Mouse (Mus musculus) frontal cortex, postnatal 25 days (tissue): ENCODE measurements at regions not wholly inside any gene's neighbourhood (a gene's known extent, or its start where the extent isn't known, plus 50 kb on each side); places are given as distances from the start of the nearest gene placed in this dataset.

Experiments used
- DNase-seq, 2 experiments: peaks; one replicate each; pipeline ENCODE4 v3.0.0; 2022; ENCODE audit warnings: low spot score in 2 of 2

GRCm38 (mm10) chr5:35221451-35222305 is 56.4 kb upstream of the Adra2c start:
- DNase-seq, result no peak

DNA sequence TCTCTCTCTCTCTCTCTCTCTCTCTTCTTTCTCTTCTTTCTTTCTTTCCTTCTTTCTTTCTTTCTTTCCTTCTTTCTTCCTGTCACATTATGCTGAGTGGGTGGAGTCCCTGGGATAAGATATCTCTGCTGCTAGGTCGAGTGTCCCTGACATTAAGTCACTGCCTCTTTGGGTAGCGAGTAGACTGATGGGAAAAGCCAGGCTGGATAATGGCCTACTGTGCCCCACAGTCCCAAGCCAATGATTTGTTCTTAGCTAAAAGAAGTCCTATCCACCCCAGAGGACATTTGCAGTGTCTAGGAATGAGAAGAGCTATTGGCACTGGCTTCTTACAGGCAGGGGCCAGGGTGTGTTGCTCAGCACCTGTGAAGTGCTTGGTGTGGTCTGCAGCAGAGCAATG is 61.8 kb upstream of the Adra2c start:
- no peak for DNase-seq

GRCm38 (mm10) chr5:35215480-35216195 is 62.5 kb upstream of the Adra2c start:
- DNase-seq, result no peak

GRCm38 (mm10) chr5:35215007-35215406 is 63.1 kb upstream of the Adra2c start:
- no peak for DNase-seq

- DNase-seq, result no peak
Measured at GRCm38 (mm10) chr5:35209348-35209747, 68.8 kb upstream of the Adra2c start.

GRCm38 (mm10) chr5:35204049-35204448 is 74.1 kb upstream of the Adra2c start:
- no peak for DNase-seq

GRCm38 (mm10) chr5:35198468-35198867 is 79.7 kb upstream of the Adra2c start:
- no peak for DNase-seq

DNA sequence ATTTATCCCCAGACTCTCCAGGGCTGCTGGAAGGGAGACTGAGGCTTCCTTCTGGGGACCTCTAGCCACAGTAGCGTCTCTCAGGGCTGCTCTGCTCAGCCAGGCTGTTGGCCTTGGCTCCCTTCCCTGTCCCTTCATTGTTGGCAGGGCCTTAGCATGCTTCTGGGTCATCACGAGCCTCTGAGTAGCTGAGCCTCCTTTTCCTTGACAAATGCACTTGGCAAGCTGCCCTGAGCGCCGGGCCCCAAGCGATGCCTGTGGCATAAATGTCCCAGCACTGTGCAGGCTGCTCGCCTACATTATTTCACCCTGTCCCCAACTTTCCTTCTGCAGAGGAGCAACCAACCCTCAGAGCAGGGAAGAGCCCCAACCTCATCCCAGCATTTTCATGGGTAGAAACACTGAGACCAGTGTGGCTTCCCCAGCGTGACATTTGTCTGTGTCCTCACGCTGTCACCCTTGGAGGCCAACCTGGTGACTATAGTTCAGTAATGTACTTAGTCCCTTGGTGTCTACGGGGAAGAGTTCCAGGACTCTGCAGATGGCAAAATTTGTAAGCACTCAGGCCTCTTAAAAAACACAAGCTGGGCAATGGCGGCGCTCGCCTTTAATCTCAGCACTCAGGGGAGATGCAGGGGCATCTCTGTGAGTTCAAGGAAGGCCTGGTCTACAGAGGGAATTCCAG is 83.7 kb upstream of the Lrpap1 start:
- peak; percentile 43 to 51 for DNase-seq

DNA sequence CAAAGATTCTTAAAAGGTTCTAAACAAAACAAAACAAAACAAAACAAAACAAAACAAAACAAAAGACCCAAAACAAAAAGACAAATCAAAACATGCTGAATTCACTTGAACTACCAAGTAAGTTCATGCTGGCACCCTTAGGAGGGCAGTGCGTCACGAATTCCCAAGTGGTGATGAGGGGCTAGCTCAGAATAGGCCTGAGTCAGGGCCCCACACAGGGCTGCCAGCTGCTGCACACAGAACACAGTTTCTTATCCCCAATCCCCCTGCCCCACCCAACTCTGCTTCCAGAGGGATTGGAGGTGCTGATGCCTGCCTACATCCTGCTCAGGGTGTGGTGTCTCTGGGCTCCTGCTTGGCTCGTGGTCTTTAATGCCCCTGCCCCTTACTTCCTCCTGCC is 80.3 kb upstream of the Lrpap1 start:
- DNase-seq, result no peak

GRCm38 (mm10) chr5:35185289-35185688 is 79.7 kb upstream of the Lrpap1 start:
- no peak for DNase-seq

GRCm38 (mm10) chr5:35183418-35183817 is 77.9 kb upstream of the Lrpap1 start:
- no peak for DNase-seq

DNA sequence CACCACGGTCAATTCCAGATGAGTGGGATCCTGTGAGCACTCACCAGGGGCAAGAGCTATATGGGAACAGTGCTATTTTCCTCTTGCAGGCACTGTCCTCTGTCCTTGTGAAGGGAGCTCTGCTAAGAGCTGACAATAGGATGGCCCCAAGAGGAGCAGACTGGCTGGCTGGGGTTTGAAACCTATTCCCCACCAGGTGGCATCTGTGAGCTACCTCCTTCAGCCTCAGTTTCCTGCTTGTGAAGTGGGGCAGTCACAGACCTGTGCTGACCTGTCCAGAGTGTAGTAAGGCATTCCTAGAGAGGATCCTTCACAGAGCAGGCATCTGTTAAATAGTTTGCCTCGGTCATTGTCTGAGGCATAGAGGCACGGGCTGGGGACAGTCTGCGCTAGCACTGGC is 71.8 kb upstream of the Lrpap1 start:
- peak in 1 of 2 experiments; percentile 14 for DNase-seq

DNA sequence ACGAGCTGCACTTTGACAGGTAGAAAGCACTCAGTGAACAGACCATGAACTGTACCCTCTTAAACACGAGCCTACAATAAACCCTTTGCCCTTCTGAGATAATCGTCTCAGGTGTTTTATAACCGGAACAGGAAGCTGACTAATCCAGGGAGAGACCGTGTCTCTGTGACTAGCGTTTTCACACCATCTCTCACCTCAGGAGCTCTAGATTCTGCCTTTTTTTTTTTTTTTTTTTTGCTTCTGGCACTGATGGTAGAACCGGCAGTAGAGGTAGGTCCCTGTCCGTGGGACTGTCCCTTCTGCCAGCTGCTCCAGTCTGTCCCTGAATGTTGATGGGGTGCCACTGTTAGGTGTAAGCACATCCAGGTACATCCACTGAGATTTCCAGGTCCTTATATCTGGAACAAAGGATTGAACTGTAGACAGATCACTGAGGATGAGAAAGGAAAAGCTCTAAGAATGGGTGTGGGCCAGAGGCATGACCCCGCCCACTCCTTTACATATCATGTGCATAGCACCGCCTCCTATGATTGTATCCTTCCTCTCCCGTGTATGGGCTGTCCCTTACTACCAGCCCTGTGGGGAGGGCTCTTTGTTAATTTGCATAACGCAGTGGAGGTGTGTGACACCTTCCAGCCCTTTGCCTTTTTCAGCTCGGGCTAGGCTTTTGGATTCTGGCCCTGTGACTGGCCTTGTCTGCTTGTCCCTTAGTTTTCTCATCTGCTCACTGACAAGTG is 70.7 kb upstream of the Lrpap1 start:
- DNase-seq, result no peak

DNA sequence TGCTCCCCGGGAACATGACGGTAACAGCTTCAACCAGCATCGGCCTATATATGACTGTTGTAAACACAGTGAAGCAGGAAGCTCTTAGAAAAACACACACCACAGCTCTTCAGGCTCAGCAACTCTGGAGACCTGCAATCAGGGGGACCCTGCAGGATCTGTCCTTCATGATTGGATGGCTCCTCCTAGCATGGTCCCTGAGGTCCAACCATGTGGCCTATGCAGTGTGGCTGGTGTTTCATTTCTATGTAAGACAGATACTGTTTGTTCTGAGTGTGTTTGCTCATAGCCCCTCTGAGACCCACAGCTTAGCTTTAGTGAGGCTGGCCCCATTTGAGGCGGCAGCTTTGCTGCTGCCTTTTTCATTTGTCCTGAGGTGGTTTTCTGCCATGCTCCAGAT is 68.8 kb upstream of the Lrpap1 start:
- DNase-seq, result no peak

GRCm38 (mm10) chr5:35171336-35171735 is 65.8 kb upstream of the Lrpap1 start:
- DNase-seq, result no peak

GRCm38 (mm10) chr5:35170369-35171130 is 65.0 kb upstream of the Lrpap1 start:
- no peak for DNase-seq

DNA sequence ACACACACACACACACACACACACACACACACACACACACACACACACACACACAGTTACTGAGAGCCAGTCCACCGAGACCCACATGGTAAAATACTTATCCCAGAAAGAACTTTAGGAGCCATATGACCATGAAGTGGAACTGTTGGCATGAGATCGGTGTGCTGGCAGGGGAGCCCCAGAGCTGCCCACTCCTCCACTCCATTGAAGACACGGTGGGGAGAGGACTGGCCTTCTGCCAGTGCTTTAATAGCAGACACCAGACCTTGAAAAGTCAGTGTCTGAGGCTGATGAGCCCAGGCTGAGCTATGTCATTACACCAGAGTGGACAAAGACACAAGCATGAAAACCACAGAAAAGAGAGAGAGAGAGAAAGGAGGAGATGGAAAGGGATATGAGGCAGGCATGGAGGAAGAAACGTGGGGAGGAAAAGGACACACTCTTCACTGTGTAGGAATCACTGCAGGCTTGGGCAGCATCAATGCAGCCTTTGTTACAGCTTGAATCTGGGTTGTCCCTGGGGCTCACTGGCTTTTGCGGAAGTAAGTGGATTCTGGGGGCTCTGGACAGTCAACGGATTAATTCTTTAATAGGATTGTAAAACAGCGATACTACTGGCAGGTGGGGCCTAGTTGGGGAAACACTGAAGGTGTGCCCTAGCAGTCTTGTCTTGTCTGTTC is 64.2 kb upstream of the Lrpap1 start:
- DNase-seq, result no peak

DNA sequence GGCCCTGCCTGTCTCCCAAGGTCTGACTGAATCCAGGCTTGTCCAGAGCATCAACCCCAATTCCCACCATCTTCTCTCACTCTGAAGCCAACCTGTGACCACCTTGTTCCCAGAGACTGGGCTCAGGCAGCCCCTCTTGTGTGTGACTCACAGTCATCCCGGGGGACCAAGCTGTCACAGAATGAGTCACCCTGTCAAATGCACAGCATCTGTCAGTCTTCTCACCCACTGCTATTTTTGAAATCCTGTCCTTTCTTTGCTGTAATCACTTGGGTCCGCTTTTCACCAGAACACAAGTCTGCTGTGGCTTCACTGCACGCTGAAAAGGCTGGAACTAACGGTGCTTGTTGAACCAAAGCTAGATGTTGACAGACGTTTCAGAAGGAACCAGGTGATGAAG is 63.3 kb upstream of the Lrpap1 start:
- no peak for DNase-seq

DNA sequence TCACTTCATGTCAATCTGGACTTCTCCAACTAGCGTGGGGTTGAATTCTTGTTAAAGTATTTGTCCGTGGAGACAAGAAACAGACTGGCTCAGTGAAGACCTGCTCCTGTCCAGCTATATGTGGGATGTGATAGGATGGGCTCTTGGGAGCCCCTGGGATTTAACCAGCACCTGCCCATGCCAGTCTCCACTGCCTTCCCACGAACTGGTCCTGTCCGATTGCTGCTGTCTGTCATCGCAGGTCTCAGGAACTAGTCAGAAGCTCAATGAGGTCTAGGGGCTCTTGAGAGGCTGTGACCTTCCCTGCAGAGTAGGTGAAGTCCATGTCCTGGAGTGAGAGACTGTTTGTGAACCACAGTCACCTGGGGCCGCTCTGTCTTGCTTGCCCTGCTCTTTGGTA is 62.8 kb upstream of the Lrpap1 start:
- no peak for DNase-seq

DNA sequence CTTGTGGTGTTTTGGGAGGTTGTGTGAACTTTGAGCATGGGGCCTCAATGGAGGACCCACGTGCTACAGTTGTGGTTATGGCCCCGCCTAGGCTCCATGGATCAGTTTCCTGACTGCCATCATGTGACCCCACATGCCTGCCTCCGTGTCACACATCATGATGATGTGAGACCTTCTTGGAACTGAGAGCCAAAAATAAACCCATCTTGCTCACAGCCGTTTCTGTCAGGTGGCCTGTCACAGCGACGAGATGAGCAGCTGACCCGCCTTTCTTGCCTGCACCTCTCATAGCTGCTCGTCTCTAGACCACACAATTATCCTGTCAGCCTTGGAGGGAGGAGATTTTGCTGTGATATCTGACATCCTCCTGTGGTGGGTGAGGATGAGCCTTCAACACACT is 60.4 kb upstream of the Lrpap1 start:
- no peak for DNase-seq

- DNase-seq, result no peak
Measured at GRCm38 (mm10) chr5:35165459-35165858, 59.9 kb upstream of the Lrpap1 start.
